Mouse (Mus musculus) cerebral cortex, adult 2 months (tissue): ENCODE measurements around the gene Ccna2.

ENCODE experiments used
- WGBS: fragments of 180-500 bp; shearing (Covaris S2); methylation state at CpG from one replicate; pipeline ENCODE4 v1.1.7; 2018; 5-methylcytosine and 5-hydroxymethylcytosine counted together

Gene Ccna2

DNA sequence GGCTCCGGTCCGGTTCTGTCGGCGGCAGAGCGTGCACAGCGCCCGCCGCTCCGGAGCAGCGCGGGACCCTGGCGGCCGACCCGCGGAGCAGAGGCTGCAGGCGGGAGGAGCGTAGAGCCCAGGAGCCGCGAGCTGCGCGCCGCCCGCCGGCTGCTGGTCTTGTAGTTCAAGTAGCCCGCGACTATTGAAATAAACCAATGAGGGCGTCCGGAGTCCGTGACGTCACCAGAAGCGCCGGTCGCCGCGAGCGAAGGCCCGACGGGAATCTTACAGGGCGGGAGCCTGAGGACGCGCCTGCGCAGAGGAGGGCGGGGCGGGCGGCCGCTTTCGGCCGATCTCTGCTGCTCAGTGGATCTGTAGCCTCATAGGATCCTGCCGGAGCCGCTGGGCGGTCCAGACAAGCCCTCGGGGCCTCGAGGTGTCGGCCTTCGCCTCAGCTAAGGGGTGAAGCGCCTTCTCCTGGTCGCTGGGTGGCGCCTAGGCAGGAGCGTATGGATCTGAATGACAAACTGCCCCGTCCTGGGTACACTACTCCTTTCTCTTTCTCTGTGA, at the start of gene Ccna2:
Gene Ccna2 (minus strand): TSS at position 324 of the 552 bp plus-strand sequence.
- WGBS: under 1% methylated on average over 60 of the region's 60 CpGs

DNA sequence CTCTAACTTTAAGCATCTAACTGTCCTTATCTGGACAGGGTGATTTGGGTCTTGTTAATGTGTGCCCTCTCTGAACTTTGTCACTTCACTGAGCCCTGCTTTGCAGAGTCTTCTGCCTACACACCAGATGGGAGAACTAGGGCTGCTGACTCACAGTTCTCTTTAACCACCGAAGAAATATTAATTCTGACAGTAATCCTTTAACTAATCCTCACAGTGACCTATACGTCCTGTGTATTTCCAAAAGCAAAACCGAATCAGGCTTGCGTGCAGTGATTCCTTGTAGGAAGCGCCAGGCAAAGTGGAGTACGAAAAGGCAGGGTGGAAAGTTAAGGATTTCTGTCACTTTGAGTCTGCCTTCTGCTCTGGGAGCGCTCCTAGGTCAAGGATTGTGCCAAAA, 46.2 kb upstream of the Ccna2 start:
- WGBS: 73% methylated on average over 7 of the region's 7 CpGs

DNA sequence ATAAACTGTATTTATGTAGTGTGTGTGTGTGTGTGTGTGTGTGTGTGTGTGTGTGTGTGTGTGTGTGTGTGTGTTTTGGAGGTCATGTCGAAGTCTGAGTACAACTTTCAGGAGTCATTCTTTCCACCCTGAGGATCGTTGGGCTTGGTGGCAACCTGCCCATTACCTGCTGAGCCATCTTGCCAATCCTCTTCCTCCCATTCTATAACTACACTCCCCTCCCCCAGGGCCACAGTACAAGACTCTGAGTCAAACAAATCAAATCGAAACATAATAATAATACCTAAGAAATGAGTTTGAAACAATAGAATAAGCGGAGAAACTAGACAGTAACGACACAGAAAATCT, 41.9 kb upstream of the Ccna2 start:
- 53% methylated on average over 5 of the region's 5 CpGs for WGBS

DNA sequence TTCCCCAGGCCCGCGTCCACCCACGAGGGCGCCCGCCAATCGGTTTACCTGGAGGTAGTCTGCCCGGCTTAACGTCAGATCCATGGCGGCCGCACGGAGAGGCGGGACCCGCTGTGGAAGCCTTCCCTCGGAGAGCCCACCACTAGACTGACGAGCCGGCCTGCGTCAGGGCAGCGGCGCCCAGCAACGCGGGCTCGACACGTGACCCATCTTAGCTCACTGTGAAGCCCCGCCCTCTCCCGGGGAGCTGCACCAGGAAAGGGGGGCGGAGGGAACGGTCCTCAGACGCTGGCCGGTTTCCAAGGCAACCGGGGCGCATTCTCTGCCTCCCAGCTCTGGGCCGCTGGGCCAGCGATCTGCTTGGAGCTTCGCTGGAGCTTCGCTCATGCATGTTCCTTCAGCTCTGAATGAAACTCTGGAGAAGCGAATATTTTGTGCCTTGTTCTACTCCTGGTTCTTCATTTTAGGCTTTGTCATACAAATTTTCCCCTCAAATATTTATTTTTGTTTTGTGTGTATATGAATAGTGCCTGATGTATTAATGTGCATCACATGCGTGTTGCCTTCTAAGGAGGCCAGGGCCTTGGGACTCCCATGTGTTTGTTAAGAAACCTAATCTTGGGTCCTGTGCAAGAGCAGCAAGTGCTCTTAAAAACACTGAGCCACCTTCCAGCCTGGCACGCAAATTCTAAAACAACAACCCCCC, 41.4 kb upstream of the Ccna2 start, which contains the start of gene Bbs7:
Gene Bbs7 (minus strand): TSS at position 276 of the 706 bp plus-strand sequence.
- WGBS: 2% methylated on average over 38 of the region's 38 CpGs

DNA sequence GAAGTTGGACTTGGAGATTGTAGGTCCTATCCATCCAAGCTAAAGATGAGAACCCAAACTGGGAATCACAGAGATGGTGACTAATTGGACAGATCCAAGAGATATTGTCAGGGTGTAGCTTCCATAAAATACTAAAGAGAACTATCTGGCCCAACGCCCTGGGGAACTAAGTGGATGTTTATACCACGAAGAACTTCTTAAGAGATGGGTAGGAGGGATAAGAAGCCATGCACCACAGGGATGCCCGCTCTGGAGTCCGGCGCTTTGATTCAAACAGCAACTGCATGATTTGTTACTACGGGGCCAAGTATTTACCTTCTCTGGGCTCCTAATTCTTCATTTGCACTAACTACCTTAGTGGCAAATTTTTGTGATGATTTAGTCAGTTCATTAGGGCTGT, 40.7 kb upstream of the Ccna2 start:
- WGBS: 3% methylated on average over 6 of the region's 6 CpGs

DNA sequence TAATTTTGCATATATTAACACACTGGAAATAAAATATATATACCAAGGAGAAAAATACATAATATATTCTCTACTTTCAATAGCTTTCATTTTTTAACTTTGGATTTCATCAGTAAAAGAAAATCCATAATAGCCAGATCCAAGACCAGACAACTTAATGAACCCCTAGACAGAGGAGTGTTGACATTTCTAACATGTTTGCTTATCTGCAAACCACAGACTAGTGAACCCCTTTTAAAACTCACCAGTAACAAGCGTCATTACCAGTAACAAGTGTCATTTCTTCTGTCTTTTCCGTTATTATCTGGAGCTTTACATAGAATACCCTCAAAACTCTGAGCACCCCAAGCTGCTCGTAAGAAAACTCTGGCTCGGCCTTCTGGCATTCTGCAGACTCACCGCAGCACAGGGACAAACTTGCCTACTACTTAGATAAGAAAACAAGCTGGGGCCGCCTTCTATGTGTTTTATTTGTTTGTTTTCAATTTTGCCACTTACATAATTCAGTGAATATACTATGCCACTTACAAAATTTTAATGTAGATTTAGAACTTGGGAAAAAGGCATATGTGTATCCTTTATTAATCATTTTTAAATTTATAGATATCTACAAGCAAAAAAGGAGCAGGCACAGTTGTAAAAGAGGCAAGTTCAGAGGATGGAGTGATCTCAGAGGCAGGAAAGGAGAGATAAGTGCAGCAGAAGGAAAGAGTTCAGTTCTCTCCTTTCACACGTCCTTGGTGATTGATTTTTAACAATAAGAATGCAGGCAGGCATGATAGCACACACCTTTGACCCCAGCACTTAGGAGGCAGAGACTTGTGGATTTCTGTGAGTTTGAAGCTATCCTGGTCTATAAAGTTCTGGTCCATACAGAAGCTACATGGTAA, 34.2 kb upstream of the Ccna2 start:
- WGBS: 89% methylated on average over 7 of the region's 7 CpGs

DNA sequence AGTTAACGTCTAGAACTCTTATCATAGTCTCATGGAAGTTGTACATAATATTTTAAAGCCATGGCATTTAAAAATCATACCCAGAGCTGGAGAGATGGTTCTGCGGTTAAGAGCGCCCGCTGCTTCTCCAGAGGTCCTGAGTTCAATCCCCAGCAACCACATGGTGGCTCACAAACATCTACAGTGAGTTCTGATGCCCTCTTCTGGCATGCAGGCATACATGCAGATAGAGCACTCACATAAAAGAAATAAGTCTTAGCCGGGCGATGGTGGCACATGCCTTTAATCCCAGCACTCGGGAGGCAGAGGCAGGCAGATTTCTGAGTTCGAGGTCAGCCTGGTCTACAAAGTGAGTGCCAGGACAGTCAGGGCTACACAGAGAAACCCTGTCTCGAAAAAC, 27.8 kb upstream of the Ccna2 start:
- 89% methylated on average over 8 of the region's 9 CpGs for WGBS

DNA sequence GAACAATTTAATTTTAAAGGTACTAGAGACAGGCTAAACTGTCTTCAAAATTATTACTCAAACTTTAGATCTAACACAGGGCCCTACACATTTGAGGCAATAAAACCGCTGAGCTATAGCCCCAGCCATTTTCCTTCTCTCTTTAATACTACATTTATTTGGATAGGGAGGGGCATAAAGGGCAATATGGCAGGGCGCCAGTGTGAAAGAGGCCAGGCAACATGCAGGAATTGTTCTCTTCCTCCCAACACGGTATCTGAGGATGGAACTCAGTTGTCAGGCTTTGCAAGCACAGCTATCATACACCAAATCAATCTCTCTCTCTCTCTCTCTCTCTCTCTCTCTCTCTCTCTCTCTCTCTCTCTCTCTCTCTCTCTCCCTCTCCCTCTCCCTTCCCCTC, 26.9 kb upstream of the Ccna2 start:
- 76% methylated on average over 3 of the region's 3 CpGs for WGBS

DNA sequence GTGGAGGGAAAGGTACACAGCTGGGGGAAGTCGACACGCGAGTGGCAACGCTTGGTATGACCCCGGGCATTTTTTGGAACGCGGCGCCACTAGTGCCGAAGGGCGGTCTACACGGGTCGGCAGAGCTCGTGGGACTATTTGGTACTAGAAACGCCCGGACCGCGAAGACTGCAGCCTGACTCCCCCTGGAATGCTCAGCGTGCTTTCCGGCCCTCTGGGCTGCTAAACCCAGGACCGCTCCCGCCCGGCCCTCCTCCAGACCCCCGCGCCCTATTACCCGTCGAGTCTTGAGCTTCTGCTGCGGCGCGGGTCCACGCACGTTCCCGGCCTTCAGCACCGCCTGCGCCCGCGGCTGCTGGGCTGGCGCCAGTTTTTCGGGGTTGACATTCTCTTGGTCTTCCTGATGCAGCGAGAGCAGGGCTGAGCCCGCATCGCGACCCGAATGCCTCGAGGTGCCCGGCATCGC, 556 bp downstream of the Ccna2 start:
- under 1% methylated on average over 46 of the region's 46 CpGs for WGBS

DNA sequence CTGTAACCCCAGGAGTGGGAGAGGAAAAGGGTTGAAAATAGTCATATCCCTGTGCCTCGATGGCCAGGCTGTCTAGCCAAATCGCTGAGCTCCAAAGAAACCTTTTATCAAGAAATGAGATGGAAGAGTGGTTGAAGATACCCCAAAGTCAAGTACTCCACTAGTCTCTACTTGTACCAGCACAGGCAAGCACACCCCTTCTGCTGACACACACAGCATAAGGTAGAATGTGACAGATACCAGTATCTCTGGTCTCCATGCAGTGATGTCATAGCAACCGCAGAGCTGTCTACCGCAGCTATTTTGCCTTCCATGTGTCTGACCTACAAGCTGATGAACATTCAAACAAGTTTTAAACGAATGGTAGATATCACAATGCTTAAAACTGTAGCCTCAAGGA, 2.1 kb downstream of the Ccna2 start:
- 65% methylated on average over 5 of the region's 5 CpGs for WGBS

DNA sequence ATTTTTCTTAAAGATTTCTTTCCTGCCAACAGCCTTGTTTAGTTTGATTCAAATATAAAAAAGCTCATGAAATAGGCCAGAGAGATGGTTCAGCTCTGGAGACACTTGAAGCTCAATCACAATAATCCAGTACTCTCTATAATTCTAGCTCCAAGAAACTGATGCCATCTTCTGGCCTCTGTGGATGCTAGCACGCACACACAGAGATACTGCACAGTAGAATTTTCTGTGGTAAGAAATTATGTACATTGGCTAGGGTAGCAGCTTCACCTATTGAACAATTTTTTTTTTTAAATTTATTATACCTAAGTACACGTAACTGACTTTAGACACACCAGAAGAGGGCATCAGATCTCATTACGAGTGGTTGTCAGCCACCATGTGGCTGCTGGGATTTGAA, 8.3 kb downstream of the Ccna2 start:
- 91% methylated on average over 3 of the region's 3 CpGs for WGBS

DNA sequence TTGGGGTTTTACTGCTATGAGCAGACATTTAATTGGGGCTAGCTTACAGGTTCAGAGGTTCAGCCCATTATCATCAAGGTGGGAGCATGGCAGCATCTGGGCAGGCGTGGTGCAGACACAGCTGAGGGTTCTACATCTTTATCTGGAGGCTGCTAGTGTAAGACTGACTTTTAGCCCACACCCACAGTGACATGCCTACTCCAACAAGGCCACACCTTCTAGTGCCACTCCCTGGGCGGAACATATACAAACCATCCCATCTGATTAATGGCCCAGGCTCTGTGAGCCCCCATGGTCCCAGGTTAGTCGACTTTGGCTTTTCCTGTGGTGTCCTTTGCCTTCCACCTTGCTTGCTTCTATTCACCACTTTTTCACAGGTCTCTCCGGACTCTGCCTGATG, 12.3 kb downstream of the Ccna2 start:
- 90% methylated on average over 4 of the region's 4 CpGs for WGBS

DNA sequence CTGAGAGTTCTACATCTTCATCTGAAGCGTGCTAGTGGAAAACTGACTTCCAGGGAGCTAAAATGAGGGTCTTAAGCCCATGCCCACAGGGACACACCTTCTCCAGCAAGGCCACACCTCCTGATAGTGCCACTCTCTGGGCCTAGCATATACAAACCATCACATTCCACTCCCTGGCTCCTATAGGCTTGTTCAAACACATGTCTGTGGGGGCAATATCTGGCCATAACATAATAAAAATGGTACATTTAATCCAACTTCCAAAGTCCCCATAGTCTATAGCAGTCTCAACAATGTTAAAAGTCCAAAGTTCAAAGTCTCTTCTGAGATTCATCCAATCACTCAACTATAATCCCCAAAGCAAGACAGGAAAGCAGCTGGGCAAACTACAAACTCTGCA, 14.3 kb downstream of the Ccna2 start:
- WGBS: 100% methylated on average over 1 of the region's 1 CpGs

DNA sequence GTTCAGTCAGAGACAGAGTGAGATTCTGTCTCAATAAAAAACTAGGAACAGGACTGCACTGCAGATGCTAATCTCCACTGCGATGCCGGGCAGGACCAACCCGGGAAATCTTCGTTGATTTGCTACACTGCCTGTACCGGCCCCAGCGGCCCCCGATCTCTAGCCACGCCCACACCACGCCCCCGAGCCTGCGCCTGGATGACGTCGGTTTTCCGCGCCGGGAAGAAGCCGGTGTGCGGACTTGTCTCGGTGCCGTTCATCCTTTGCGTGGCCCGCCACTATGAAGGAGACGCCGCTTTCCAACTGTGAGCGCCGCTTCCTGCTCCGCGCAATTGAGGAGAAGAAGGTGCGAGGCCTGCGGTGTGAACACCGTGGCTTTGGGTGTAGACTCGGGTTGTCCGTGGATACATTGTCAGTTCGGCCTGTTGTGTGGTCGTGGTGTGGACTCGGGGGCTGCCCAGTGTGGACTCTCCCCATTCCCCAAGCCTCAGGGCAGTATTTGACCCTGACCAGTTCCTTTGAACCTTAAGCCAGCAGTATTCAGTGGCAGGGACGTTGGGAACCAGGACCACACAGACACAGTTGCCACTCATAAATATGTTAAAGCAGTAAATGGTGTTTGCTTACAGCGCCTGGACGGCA, 19.4 kb downstream of the Ccna2 start, which contains the start of gene Exosc9:
Gene Exosc9 (plus strand): TSS at position 201 of the 642 bp plus-strand sequence.
- under 1% methylated on average over 39 of the region's 39 CpGs for WGBS

DNA sequence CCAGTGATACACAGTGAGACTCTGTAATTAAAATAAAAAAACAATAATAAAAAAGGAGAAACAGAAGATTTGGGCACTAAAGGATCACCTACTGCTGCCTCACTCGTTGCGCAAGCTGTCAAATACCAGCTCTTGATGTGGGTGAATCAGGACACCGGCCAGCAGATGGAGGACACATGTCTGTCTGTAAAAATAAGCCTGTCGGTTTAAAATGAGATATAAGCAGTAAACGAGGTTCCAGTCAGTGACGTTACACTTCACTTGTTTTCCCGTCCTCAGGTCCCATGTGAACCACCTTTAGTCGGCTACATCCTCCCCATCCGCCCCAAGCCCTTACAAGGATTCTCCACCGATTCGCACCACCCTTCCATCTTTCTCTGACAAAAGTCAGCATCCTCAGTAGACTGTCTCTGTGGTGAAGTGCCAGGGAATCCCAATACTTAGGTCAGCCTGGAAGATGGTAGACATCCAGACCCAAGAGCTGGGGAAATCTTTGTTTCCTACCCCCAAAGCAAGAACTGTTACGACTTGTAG, 20.0 kb downstream of the Ccna2 start:
- 4% methylated on average over 12 of the region's 12 CpGs for WGBS

DNA sequence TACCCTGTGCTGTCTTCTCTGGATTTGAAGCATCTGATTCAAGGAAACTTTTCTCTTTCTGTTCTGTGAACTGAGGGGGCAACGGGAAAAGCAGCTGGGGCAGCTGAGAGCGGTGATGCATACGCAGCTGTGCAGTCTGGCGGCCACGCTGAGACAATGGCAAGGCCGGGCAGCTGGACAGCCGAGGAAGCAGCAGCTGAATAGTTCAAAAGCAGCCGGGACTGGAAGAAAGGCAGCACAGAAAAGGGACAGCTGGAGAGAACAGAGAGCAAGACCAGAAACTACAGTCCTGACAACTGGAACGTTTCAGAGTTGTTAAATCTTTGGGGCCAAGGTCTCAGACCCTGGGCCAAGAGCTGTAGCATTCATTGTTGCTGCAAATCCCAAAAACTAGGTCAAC, 20.6 kb downstream of the Ccna2 start:
- WGBS: 10% methylated on average over 9 of the region's 9 CpGs

DNA sequence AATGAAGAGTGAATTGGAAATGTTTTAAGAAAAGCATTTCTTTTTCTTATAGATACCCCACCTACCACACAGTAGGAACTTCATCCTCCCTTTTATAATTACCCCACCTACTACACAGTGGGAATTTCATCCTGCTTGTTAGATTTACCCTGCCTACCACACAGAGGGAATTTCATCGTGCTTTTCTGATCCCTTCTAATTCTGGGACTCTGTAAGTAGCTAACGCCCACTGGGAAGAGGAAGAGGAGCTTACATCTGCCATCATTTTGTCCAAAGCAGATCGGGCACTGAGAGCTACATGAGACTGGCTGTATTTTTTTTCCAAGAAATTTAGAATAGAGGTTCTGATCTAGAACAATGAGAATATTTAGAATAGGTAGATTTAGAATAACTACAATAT, 27.0 kb downstream of the Ccna2 start:
- WGBS: 48% methylated on average over 3 of the region's 3 CpGs

DNA sequence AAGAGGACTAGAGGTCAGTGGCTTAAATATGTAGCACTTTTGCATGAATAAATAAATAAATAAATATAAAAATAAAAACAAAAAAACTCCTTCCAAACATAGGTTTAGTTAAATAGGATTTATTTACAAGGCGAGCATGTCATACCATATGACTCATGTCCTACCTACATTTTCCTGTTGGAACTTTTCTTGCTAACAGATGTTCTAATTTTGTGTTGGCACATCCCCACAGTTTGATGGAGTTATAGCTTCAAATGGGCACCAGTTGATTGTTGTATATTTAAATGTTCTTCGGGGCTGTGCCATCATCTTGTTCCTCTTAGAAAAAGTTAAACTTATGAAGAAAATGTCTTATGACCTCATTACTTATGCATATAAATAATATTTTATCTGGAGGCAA, 30.6 kb downstream of the Ccna2 start:
- 58% methylated on average over 2 of the region's 2 CpGs for WGBS

DNA sequence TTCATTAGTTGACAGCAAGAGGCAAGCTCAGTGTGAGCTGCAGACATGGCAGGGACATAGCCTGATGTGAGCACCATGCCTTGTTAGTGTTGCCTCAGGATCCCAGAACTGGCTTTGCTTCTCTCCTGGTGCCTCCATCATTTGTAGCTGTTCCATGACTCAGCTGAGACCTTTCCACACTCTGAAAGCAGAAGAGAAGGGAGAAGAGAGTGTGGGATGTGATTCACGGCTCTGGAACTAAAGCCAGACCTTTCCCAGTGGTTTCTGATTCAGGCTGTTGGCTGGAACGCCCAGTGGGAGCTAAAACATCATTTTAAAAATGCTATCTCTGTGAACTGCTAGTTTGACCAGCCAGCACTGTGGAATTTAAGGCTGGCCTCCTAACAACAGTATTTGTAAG, 31.2 kb downstream of the Ccna2 start:
- 29% methylated on average over 2 of the region's 2 CpGs for WGBS

DNA sequence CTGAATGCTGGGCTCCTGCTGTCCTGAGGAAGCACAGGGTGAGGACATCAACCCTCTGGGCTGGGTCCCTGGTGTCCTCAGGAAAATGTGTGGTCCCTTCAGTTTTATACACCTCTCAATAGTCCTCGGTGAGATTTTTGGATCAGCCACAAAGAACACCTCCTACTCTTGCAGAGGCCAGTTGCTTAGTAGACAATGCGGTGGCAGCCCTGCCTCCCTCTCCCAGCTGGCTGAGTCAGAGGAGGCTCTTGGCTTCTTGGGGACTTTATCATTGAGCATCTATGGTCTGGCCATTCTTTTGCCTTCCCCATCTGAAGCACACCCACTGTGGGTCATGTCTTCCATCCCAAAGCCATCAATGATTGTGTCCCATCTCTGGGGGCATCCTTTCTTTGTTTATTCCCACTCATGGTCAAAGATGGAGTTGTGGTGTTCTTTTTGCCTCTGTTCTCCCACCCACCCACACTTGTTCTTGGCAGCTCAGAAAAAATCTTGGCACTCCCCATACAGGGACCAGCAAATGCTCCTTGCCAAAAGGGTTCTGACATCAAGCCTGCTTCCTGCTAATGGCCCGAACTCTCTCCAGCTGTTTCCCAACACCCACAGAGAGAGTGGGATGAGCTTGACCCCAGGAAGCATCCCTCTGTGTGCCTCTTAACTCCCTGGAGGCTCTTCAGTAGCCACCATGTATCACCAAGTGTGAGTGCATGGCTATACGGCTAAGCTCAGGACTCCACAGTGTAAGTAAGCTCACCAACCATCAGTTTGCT, 34.1 kb downstream of the Ccna2 start:
- 43% methylated on average over 4 of the region's 4 CpGs for WGBS

DNA sequence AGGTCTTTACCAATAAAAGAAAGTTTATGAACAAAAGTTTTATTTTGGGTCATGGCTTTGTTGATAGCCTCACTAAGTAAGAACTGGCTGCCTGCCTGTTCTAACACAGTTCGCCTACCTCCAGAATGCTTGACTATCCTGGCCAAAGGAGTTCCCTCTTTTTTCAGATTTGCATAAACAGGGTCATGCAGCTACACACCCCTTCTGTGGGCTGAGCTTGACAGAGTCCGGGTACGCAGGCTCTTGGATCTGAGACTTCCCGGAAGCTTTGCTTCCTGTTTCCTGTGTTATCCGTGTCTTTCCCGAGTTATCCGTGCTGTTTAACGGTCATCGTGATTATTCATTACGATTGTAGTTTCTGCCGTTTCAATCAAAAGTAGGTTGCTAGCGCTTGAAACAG, 35.9 kb downstream of the Ccna2 start:
- 73% methylated on average over 12 of the region's 12 CpGs for WGBS
